Mouse (Mus musculus): ENCODE results near the gene Olfr71. TPM values are rescaled to one million over a fixed set of nuclear protein-coding genes. Genes with fewer than 3 reads are reported as not detected.

Olfr71 gene
- polyA plus RNA-seq, 2 experiments, result not detected

GRCm38 (mm10) chr4:43675608-43676007 lies 34.4 kb downstream of the Olfr71 start:
- Histone ChIP-seq H3K4me2 (ENCODE audit: low read depth) (no peak overlapping the region), H3K9ac (replicated peaks) (no peak overlapping the region), H3K27ac (no peak overlapping the region), H3K4me1 (replicated peaks; ENCODE audit: control insufficient read depth in 2 of 2, insufficient read depth in 2 of 2, low read length in 1 of 2) (no peaks in the 10 kb centered on the region), H3K36me3 (replicated peaks; ENCODE audit: control insufficient read depth, insufficient read depth, low read depth) (no peaks in the 10 kb centered on the region), H3K27me3 (ENCODE audit: control insufficient read depth, insufficient read depth, low read length) (no peaks in the 10 kb centered on the region; the same call in 1 of the 2 replicates), H3K4me3 (ENCODE audit: insufficient read depth in 1 of 2, low read depth in 2 of 2, low read length in 2 of 2) (no peak overlapping the region), H3K9me3 (ENCODE audit: control insufficient read depth, low read length) (no peaks in the 10 kb centered on the region)
- TF ChIP-seq EP300 (IDR thresholded peaks at IDR 0.05; ENCODE audit: low read depth) (no peak), CTCF (IDR thresholded peaks at IDR 0.05; ENCODE audit: low read depth) (no peak)
- WGBS (ENCODE audit: insufficient replicate concordance), result 55% methylated on average over 4 of the region's 4 CpGs
- DNase-seq (ENCODE audit: low read depth in 3 of 3, low spot score in 3 of 3), result no peak
- ATAC-seq (ENCODE audit: insufficient read depth), result no peak

GRCm38 (mm10) chr4:43674974-43675373 lies 35.1 kb downstream of the Olfr71 start:
- Histone ChIP-seq H3K4me3 (ENCODE audit: insufficient read depth in 1 of 2, low read depth in 2 of 2, low read length in 2 of 2) (no peak overlapping the region), H3K9ac (replicated peaks) (no peak overlapping the region), H3K27me3 (ENCODE audit: control insufficient read depth, insufficient read depth, low read length) (no peaks in the 10 kb centered on the region; the same call in 1 of the 2 replicates), H3K4me1 (replicated peaks; ENCODE audit: control insufficient read depth in 2 of 2, insufficient read depth in 2 of 2, low read length in 1 of 2) (no peaks in the 10 kb centered on the region), H3K4me2 (ENCODE audit: low read depth) (no peak overlapping the region), H3K36me3 (replicated peaks; ENCODE audit: control insufficient read depth, insufficient read depth, low read depth) (no peaks in the 10 kb centered on the region), H3K9me3 (ENCODE audit: control insufficient read depth, low read length) (no peaks in the 10 kb centered on the region), H3K27ac (no peak overlapping the region)
- TF ChIP-seq EP300 (IDR thresholded peaks at IDR 0.05; ENCODE audit: low read depth), result no peak
- no peak for TF ChIP-seq CTCF (IDR thresholded peaks at IDR 0.05; ENCODE audit: low read depth)
- WGBS (ENCODE audit: insufficient replicate concordance), result 43% methylated on average over 5 of the region's 5 CpGs
- no peak for DNase-seq (ENCODE audit: low read depth in 3 of 3, low spot score in 3 of 3)
- ATAC-seq (ENCODE audit: insufficient read depth), result no peak

- WGBS (ENCODE audit: insufficient replicate concordance), result 62% methylated on average over 8 of the region's 8 CpGs
- Histone ChIP-seq H3K4me2 (ENCODE audit: low read depth) (no peak overlapping the region), H3K4me3 (ENCODE audit: insufficient read depth in 1 of 2, low read depth in 2 of 2, low read length in 2 of 2) (no peak overlapping the region), H3K27me3 (ENCODE audit: control insufficient read depth, insufficient read depth, low read length) (no peaks in the 10 kb centered on the region; the same call in 1 of the 2 replicates), H3K36me3 (replicated peaks; ENCODE audit: control insufficient read depth, insufficient read depth, low read depth) (no peaks in the 10 kb centered on the region), H3K9me3 (ENCODE audit: control insufficient read depth, low read length) (no peaks in the 10 kb centered on the region), H3K9ac (replicated peaks) (no peak overlapping the region), H3K4me1 (replicated peaks; ENCODE audit: control insufficient read depth in 2 of 2, insufficient read depth in 2 of 2, low read length in 1 of 2) (peaks cover under 1 to 5% of the 10 kb centered on the region in 2 experiments), H3K27ac (no peak overlapping the region)
- no peak for TF ChIP-seq EP300 (IDR thresholded peaks at IDR 0.05; ENCODE audit: low read depth)
- no peak for TF ChIP-seq CTCF (IDR thresholded peaks at IDR 0.05; ENCODE audit: low read depth)
- ATAC-seq (ENCODE audit: insufficient read depth) (no peak), DNase-seq (ENCODE audit: low read depth in 3 of 3, low spot score in 3 of 3) (no peak)
These were observed 36.4 kb downstream of the Olfr71 start for GRCm38 (mm10) chr4:43673703-43674102.

- no peak for ATAC-seq (ENCODE audit: insufficient read depth)
- H3K9me3 ChIP-seq (ENCODE audit: control insufficient read depth, low read length), result no peaks in the 10 kb centered on the region
- H3K4me2 ChIP-seq (ENCODE audit: low read depth), result no peak overlapping the region
- DNase-seq (ENCODE audit: low read depth in 3 of 3, low spot score in 3 of 3), result peak; percentile 67 to 75 (median 68)
- H3K9ac ChIP-seq (replicated peaks), result no peak overlapping the region
- H3K36me3 ChIP-seq (replicated peaks; ENCODE audit: control insufficient read depth, insufficient read depth, low read depth), result no peaks in the 10 kb centered on the region
- peaks cover 5 to 9% of the 10 kb centered on the region in 2 experiments for H3K4me1 ChIP-seq (replicated peaks; ENCODE audit: control insufficient read depth in 2 of 2, insufficient read depth in 2 of 2, low read length in 1 of 2)
- H3K27me3 ChIP-seq (ENCODE audit: control insufficient read depth, insufficient read depth, low read length), result no peaks in the 10 kb centered on the region; the same call in 1 of the 2 replicates
- WGBS (ENCODE audit: insufficient replicate concordance), result 4% methylated on average over 2 of the region's 2 CpGs
- H3K4me3 ChIP-seq (ENCODE audit: insufficient read depth in 1 of 2, low read depth in 2 of 2, low read length in 2 of 2), result no peak overlapping the region
- H3K27ac ChIP-seq, result no peak overlapping the region
- TF ChIP-seq EP300 (IDR thresholded peaks at IDR 0.05; ENCODE audit: low read depth), result no peak
- TF ChIP-seq CTCF (IDR thresholded peaks at IDR 0.05; ENCODE audit: low read depth), result peak; percentile 86
These were observed 38.0 kb downstream of the Olfr71 start for GRCm38 (mm10) chr4:43672070-43672469.

GRCm38 (mm10) chr4:43669428-43669794 lies 40.6 kb downstream of the Olfr71 start:
- ATAC-seq (ENCODE audit: insufficient read depth) (peak; percentile 67), DNase-seq (ENCODE audit: low read depth in 3 of 3, low spot score in 3 of 3) (no peak)
- Histone ChIP-seq H3K4me2 (ENCODE audit: low read depth) (peak overlapping the region; percentile 67), H3K9ac (replicated peaks) (peak overlapping the region; percentile 48), H3K4me3 (ENCODE audit: insufficient read depth in 1 of 2, low read depth in 2 of 2, low read length in 2 of 2) (peak overlapping the region; percentile 67 to 69), H3K36me3 (replicated peaks; ENCODE audit: control insufficient read depth, insufficient read depth, low read depth) (no peaks in the 10 kb centered on the region), H3K4me1 (replicated peaks; ENCODE audit: control insufficient read depth in 2 of 2, insufficient read depth in 2 of 2, low read length in 1 of 2) (peaks cover 5 to 9% of the 10 kb centered on the region in 2 experiments), H3K9me3 (ENCODE audit: control insufficient read depth, low read length) (no peaks in the 10 kb centered on the region), H3K27me3 (ENCODE audit: control insufficient read depth, insufficient read depth, low read length) (peaks cover 9% of the 10 kb centered on the region), H3K27ac (no peak overlapping the region)
- WGBS (ENCODE audit: insufficient replicate concordance), result under 1% methylated on average over 24 of the region's 25 CpGs
- TF ChIP-seq CTCF (IDR thresholded peaks at IDR 0.05; ENCODE audit: low read depth) (no peak), EP300 (IDR thresholded peaks at IDR 0.05; ENCODE audit: low read depth) (no peak)
